Mouse (Mus musculus): ENCODE results near the gene Aptx. TPM values are rescaled to one million over a fixed set of nuclear protein-coding genes. Genes with fewer than 3 reads are reported as not detected.

The Aptx gene
- polyA plus RNA-seq, 1 experiment from 2014 or later: 51.5 TPM

DNA sequence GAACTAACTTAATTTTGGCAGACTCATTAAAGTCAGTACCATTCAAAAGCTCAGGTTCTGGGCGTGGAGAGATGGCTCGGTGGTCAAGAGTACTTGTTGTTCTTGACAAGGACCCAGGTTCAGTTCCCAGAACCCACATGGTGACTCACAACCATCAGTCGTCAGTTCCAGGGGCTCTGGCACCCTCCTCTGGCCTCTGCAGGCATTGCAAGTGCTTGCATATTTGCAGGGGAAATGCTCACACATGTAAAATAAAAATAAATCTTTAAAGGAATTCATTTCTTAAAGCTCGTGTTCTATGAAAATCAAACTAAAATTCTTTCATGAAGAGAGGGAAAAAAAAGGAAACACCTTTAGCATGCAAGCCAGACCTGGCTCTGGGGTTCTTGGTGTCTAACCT lies 62.0 kb downstream of the Aptx start:
- Histone ChIP-seq H3K9me3 (ENCODE audit: control insufficient read depth, low read length) (no peaks in the 10 kb centered on the region), H3K27ac (ENCODE audit: low read depth, low read length) (no peak overlapping the region), H3K4me1 (replicated peaks; ENCODE audit: control insufficient read depth, insufficient read depth, low read length) (no peaks in the 10 kb centered on the region), H3K27me3 (ENCODE audit: control insufficient read depth, insufficient read depth, low read length) (no peaks in the 10 kb centered on the region), H3K4me2 (replicated peaks; ENCODE audit: low read depth, low read length) (no peak overlapping the region), H3K4me3 (ENCODE audit: low read depth, low read length) (no peak overlapping the region), H3K9ac (ENCODE audit: low read depth, low read length) (no peak overlapping the region), H3K36me3 (ENCODE audit: control insufficient read depth, insufficient read depth, low read length) (no peaks in the 10 kb centered on the region)
- ATAC-seq (ENCODE audit: low FRiP score) (no peak), DNase-seq (ENCODE audit: low spot score) (no peak)
- 80% methylated on average over 4 of the region's 4 CpGs for WGBS

MicroRNAs within 50 kb of the gene (microRNA counts, 519-probe panel; counts per million panel counts)
- microRNA mmu-miR-207: not detected

Other genes with a start within 250 kb of the Aptx start
- gene Tmem215, start 231.0 kb downstream of the Aptx start, polyA plus RNA-seq (2014; fragmentation: Nextera tagmentation; extraction: Ambion mirVana): 0.14 and 0.37 TPM in 2 replicates
- gene Dnaja1, start 19.0 kb upstream of the Aptx start, polyA plus RNA-seq (2014; fragmentation: Nextera tagmentation; extraction: Ambion mirVana): 691 and 740 TPM in 2 replicates
- gene Smu1, start 54.7 kb upstream of the Aptx start, polyA plus RNA-seq (2014; fragmentation: Nextera tagmentation; extraction: Ambion mirVana): 172 and 191 TPM in 2 replicates
- 15.1 and 16.2 TPM in 2 replicates for gene B4galt1, start 150.8 kb upstream of the Aptx start, polyA plus RNA-seq (2014; fragmentation: Nextera tagmentation; extraction: Ambion mirVana)
- gene Spink4, start 216.9 kb upstream of the Aptx start, polyA plus RNA-seq (2014; fragmentation: Nextera tagmentation; extraction: Ambion mirVana): not detected in 2 replicates
- gene Bag1, start 245.1 kb upstream of the Aptx start, polyA plus RNA-seq (2014; fragmentation: Nextera tagmentation; extraction: Ambion mirVana): 259 and 262 TPM in 2 replicates
- gene Chmp5, start 245.2 kb upstream of the Aptx start, polyA plus RNA-seq (2014; fragmentation: Nextera tagmentation; extraction: Ambion mirVana): 173 and 178 TPM in 2 replicates

Measured in hindbrain, embryonic 11.5 days (tissue).